Mouse (Mus musculus): ENCODE data around the gene Tsfm.

DNA sequence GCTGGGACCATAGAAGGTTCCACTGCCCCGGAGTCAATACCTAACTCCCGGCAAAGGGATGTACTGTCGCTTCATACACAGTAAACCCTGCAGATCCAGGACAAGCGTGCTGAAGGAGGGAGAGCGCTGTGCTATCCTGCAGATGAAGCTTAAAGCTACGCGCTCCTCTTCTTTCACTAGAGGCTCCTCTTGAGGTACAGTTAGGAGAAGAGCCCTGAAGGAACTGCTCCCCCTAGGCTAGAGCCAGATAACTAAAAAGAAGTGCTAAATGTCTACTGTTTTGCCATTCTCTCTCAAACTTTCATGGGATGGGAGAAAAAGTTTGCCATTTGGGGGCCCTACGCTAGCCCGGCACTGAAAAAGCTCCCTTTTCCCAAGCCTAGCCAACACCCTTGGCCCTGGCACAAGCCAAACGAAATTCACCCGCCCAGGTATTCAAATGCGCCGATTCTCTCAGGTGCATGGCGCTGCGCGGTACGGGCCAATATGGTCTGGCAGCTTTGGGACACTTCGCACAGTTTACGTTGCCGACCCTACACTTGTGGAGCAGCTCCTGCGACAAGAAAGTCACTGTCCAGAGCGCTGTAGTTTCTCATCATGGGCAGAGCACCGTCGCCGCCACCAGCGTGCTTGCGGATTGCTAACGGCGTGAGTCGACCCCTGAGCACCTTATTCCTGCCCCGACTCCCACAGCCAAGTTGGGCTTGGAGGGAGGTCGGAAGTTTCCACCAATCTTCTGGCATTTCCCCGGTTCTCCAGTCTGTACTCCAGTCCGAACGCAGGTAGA lies 18.2 kb upstream of the Tsfm start:
- no peak for TF ChIP-seq CTCF (IDR thresholded peaks at IDR 0.05; ENCODE audit: control insufficient read depth, insufficient read depth, insufficient replicate concordance, low read depth, low read length)
- no peak for TF ChIP-seq POLR2A (IDR thresholded peaks at IDR 0.05; ENCODE audit: control insufficient read depth, low read depth, low read length)
